Mouse (Mus musculus) liver, embryonic 13.5 days (tissue): ENCODE data around the gene Ptbp3. TPM values are rescaled to one million over a fixed set of nuclear protein-coding genes. Genes with fewer than 3 reads are reported as not detected.

Experiments
- ATAC-seq: fragments of 200-750 bp; cut with Nextera tagmentation; 2 replicates; pipeline ENCODE4 v1.8.0; 2017; ENCODE audit warnings: low read depth, mild to moderate bottlenecking, moderate number of reproducible peaks, moderate library complexity
- DNase-seq: peaks from one replicate; pipeline ENCODE4 v3.0.0; 2022
- H3K27ac ChIP-seq: fragments of 300-500 bp; sonication (generic); 2 replicates; pipeline ENCODE4 v1.5.1; 2015; ENCODE audit warnings: moderate library complexity, mild to moderate bottlenecking, inconsistent platforms
- H3K27me3 ChIP-seq: fragments of 300-500 bp; sonication (generic); 2 replicates; pipeline ENCODE4 v1.6.1; 2015; ENCODE audit warnings: mild to moderate bottlenecking, inconsistent platforms
- H3K36me3 ChIP-seq: fragments of 300-500 bp; sonication (generic); 2 replicates; pipeline ENCODE4 v1.6.1; 2015; ENCODE audit warnings: mild to moderate bottlenecking, inconsistent platforms
- H3K4me1 ChIP-seq: fragments of 300-500 bp; sonication (generic); replicated peaks from 2 replicates; pipeline ENCODE4 v1.6.1; 2015; ENCODE audit warnings: inconsistent platforms
- H3K4me2 ChIP-seq: fragments of 300-500 bp; sonication (generic); 2 replicates; pipeline ENCODE4 v1.6.1; 2015; ENCODE audit warnings: inconsistent platforms, mild to moderate bottlenecking, moderate library complexity
- H3K4me3 ChIP-seq: fragments of 300-500 bp; sonication (generic); replicated peaks from 2 replicates; pipeline ENCODE4 v1.5.1; 2015; ENCODE audit warnings: mild to moderate bottlenecking, inconsistent platforms
- H3K9ac ChIP-seq: fragments of 300-500 bp; sonication (generic); 2 replicates; pipeline ENCODE4 v1.6.1; 2015; ENCODE audit warnings: mild to moderate bottlenecking, inconsistent platforms
- H3K9me3 ChIP-seq: fragments of 300-500 bp; sonication (generic); replicated peaks from 2 replicates; pipeline ENCODE4 v1.6.1; 2016; ENCODE audit warnings: inconsistent platforms
- WGBS: fragments of 180-500 bp; shearing (Covaris S2); methylation state at CpG from one replicate; pipeline ENCODE4 v1.1.7; 2015; ENCODE audit not compliant: insufficient replicate concordance; 5-methylcytosine and 5-hydroxymethylcytosine counted together
- polyA plus RNA-seq: library from polyadenylated mRNA; unstranded; fragments of >200 nt; fragmentation: Nextera tagmentation; extraction: Ambion mirVana; gene quantifications from 2 replicates; pipeline ENCODE4 v1.2.1, GENCODE M21; 2015

The Ptbp3 gene
- polyA plus RNA-seq, 1 experiment from 2014 or later: 44.2 TPM

DNA sequence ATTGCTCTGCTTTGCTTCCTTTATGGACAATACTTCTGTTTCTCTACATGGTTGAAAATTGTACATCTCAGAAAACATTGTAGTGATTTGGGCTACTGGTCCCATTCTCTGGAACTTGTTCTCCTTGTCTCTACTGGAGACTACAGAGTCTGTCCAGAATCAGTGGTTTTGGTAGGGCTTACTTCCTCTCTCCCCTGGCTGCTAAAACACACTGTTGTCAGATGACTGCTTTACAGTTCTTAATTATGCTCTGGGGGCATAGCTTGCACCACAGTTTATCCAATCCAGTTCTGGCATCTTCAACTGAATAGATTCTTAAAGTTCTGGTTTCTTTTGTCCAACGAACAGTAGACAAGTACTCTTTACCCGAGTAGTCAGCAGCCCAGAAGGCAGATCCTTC is 83.7 kb downstream of the Ptbp3 start:
- H3K4me3 ChIP-seq: no peak overlapping the region
- H3K27ac ChIP-seq: no peak overlapping the region
- H3K27me3 ChIP-seq: no peaks in the 10 kb centered on the region
- DNase-seq (no peak), ATAC-seq (no peak)
- H3K9me3 ChIP-seq: no peaks in the 10 kb centered on the region
- H3K4me1 ChIP-seq: peaks cover 39% of the 10 kb centered on the region
- no peak overlapping the region for H3K4me2 ChIP-seq
- 43% methylated on average over 2 of the region's 2 CpGs for WGBS
- H3K36me3 ChIP-seq: no peaks in the 10 kb centered on the region
- no peak overlapping the region for H3K9ac ChIP-seq

DNA sequence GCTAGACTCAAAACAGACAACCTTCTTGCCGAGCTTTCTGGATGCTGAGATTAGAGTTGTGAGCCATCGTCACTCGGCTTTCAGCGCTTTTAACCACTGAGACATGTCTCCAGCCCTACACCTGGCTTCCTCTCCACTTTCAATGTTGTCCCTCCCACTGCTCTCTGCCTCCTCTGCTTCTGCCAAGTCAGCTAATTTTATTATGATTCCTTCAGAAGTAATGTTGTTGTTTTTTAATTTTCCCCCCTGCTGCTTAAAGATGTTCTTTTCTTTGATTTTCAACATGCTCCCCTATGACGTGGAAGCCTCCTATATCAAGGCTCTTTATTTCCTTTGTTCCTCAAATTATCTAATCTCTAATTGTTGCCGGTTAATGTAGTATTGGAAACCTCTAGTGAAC is 84.5 kb downstream of the Ptbp3 start:
- Histone ChIP-seq H3K27ac (no peak overlapping the region), H3K27me3 (no peaks in the 10 kb centered on the region), H3K36me3 (no peaks in the 10 kb centered on the region), H3K4me2 (no peak overlapping the region), H3K9ac (no peak overlapping the region), H3K9me3 (no peaks in the 10 kb centered on the region), H3K4me3 (no peak overlapping the region), H3K4me1 (peaks cover 39% of the 10 kb centered on the region)
- ATAC-seq (no peak), DNase-seq (no peak)
- WGBS: 60% methylated on average over 6 of the region's 6 CpGs

DNA sequence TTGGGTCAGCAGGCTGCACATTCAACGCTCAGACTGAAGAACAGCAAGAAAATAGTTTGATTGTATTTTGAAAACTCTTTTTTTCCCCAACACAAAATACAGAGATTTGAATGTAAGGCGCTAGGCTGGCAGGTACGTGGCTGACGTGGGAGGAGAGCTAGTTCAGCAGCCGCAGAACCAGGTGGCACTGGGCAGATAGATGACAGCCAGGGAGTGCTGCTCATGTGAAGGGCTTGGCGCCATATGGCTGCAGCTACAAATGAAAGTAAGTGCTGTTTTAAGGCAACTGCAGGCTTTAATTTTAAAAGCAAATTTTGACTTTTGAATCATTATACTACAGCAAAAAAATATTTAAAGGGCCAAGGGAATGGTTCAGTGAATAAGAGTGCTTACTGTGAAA is 86.7 kb downstream of the Ptbp3 start:
- no peak for DNase-seq
- no peak overlapping the region for H3K27ac ChIP-seq
- H3K9me3 ChIP-seq: no peaks in the 10 kb centered on the region
- ATAC-seq: no peak
- H3K4me1 ChIP-seq: peaks cover 31% of the 10 kb centered on the region
- WGBS: 64% methylated on average over 6 of the region's 6 CpGs
- no peaks in the 10 kb centered on the region for H3K36me3 ChIP-seq
- no peak overlapping the region; the same call in 1 of the 2 replicates for H3K9ac ChIP-seq
- no peak overlapping the region for H3K4me3 ChIP-seq
- no peaks in the 10 kb centered on the region for H3K27me3 ChIP-seq
- H3K4me2 ChIP-seq: no peak overlapping the region

DNA sequence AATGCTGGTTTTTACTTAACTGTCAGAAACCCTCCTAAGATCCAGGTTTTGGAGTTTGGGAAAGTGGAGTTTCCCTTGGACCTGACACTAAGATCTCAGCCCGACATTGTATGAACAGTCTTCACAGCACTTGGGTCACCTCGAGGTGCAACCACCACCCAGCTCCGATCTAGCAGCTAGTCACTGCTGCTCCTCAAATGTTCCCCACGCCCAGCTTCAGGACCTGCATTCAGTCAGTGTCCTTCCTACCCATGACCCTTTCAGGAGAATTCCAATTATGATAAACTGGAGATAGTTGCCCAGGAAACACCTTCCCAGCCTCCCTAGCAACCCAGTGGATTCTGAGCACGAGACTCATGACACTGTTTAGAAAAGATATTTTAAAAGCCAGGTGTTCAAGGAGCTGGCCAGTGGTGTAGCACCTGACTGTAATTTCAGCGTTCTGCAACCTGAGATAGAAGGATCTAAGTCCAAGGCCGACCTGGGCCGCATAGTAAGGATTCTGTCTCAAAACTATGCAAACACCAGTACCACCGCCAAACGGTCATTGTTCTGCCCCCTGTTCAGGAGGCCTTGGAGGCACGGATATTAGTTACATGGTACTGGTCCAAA is 87.9 kb downstream of the Ptbp3 start:
- Histone ChIP-seq H3K27me3 (no peaks in the 10 kb centered on the region), H3K4me2 (no peak overlapping the region), H3K4me3 (no peak overlapping the region), H3K36me3 (no peaks in the 10 kb centered on the region), H3K27ac (no peak overlapping the region), H3K9me3 (no peaks in the 10 kb centered on the region), H3K9ac (no peak overlapping the region), H3K4me1 (peaks cover 31% of the 10 kb centered on the region)
- DNase-seq (no peak), ATAC-seq (no peak)
- 72% methylated on average over 11 of the region's 11 CpGs for WGBS

DNA sequence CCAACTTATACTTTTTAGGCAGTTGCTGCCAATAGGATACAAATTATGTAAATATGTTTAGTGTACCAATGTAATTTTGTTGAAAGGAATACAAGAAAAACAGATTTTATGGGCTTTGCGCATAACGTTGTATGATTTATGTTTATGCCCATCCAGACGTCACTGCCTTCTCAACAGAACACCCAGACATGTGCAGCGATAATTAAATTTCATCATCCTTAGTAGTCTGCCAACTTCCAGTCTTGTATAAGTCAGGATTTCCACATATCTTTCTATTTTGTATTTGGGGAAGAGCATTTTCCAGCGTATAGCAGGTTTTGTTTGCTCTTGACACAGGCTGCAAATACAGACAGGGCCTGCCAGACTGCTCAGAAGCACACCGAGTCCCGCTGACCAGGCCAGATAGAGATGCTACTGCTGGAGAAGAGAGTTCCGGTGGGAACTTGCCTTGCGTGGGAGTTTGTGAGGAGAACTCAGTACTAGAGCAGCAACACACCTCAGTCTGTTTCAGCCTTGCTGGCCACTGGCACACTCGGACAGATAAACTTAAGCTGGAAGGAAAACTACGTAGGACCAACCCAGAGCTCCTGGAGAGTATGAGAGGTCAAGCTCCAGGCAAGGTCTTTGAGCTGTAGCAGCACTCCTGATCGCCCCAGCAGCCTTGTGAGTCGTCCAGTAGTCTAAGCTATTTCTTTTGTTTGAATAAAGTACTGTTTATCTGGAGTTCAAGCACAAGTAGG is 89.8 kb downstream of the Ptbp3 start:
- no peak overlapping the region for H3K4me3 ChIP-seq
- no peaks in the 10 kb centered on the region for H3K27me3 ChIP-seq
- no peak overlapping the region for H3K27ac ChIP-seq
- H3K4me1 ChIP-seq: peaks cover 36% of the 10 kb centered on the region
- H3K36me3 ChIP-seq: no peaks in the 10 kb centered on the region
- ATAC-seq (no peak), DNase-seq (no peak)
- 72% methylated on average over 13 of the region's 13 CpGs for WGBS
- H3K9ac ChIP-seq: no peak overlapping the region
- H3K9me3 ChIP-seq: no peaks in the 10 kb centered on the region
- no peak overlapping the region for H3K4me2 ChIP-seq

DNA sequence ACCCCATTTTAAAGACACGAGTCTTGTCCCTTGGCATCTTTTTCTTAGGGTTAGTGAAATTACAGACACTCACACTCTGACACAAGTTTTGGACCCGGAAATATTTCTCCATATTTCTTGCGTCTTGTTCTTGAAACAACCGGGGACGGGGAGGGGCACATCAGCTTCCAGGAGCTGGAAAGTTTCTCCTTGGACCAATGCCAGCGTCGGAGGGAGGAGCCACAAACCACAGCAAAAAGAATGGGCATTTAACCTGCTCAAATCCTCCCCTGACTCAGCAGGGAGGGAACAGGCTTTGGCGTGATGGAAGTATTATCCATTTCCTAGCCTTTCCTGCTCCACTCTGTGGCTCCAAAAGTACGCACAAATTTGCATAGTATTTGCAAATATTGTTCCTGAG is 91.2 kb downstream of the Ptbp3 start:
- 49% methylated on average over 9 of the region's 9 CpGs for WGBS
- H3K36me3 ChIP-seq: no peaks in the 10 kb centered on the region
- no peaks in the 10 kb centered on the region for H3K9me3 ChIP-seq
- no peak overlapping the region for H3K27ac ChIP-seq
- no peaks in the 10 kb centered on the region for H3K27me3 ChIP-seq
- ATAC-seq: no peak
- DNase-seq: no peak
- peaks cover 36% of the 10 kb centered on the region for H3K4me1 ChIP-seq
- H3K4me3 ChIP-seq: no peak overlapping the region
- no peak overlapping the region for H3K4me2 ChIP-seq
- no peak overlapping the region for H3K9ac ChIP-seq

DNA sequence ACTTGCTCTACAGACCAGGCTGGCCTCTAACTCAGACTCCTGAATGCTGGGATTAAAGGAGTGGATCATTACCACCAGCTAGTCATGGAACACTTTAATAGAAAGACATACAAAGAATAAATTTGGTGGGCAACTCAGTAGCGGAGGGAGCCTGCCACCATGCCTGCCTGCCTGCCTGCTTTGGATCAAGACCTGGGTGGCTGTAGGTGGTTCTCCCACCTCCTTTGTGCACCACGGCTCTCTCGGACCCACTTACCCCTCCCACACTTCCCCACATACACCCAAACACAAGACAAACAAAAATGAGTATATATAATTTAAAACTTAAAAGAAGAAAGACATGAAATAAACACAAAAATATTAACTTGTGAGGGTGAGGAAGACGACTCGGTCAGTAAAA is 92.1 kb downstream of the Ptbp3 start:
- H3K9me3 ChIP-seq: no peaks in the 10 kb centered on the region
- no peak for ATAC-seq
- DNase-seq: no peak
- 81% methylated on average over 5 of the region's 5 CpGs for WGBS
- H3K4me1 ChIP-seq: peaks cover 37% of the 10 kb centered on the region
- H3K9ac ChIP-seq: no peak overlapping the region
- H3K4me3 ChIP-seq: no peak overlapping the region
- H3K27ac ChIP-seq: no peak overlapping the region
- no peaks in the 10 kb centered on the region for H3K27me3 ChIP-seq
- no peak overlapping the region for H3K4me2 ChIP-seq
- no peaks in the 10 kb centered on the region for H3K36me3 ChIP-seq

DNA sequence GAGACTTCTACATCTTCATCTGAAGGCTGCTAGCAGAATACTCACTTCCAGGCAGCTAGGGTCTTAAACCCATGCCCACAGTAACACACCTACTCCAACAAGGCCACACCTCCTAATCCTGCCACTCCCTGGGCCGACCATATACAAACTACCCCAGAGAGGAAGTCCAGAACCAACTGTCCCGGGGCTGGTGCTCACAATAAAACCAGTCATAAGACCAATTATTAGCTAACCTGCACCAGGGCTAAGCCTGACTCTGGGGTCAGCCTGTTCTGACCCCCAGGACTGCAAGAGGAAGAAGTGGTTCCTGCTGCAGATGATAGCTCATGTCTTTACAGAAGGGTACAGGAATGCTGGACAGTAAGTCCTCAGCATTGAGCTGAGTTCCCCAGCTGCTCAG is 93.7 kb downstream of the Ptbp3 start:
- Histone ChIP-seq H3K9ac (no peak overlapping the region), H3K4me2 (no peak overlapping the region), H3K27ac (no peak overlapping the region), H3K4me3 (no peak overlapping the region), H3K9me3 (no peaks in the 10 kb centered on the region), H3K27me3 (no peaks in the 10 kb centered on the region), H3K4me1 (peaks cover 33% of the 10 kb centered on the region), H3K36me3 (no peaks in the 10 kb centered on the region)
- WGBS: 12% methylated on average over 2 of the region's 2 CpGs
- DNase-seq (no peak), ATAC-seq (0 out of 2 replicates have a peak, but pooled peaks have one; percentile 31)

DNA sequence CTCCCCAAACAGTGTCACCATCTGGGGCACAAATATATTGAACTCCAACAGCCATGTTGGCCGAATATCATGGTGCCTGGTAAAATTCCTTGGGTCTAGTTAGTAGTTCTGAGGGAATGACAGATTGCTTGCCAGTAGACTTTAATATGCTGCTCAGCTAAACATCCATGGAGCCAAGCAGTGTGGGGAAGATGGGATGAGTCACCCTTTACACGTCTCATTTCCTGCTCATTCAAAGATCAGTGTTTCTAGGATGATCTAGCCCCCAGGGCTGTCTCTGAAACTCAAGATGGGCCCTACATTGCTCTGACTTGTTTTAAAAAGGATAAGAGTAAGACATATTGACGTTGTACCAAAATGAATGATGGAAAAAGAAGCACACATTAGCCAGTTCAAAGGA is 95.1 kb downstream of the Ptbp3 start:
- ATAC-seq (no peak), DNase-seq (no peak)
- WGBS: 63% methylated on average over 3 of the region's 3 CpGs
- Histone ChIP-seq H3K4me3 (no peak overlapping the region), H3K4me2 (no peak overlapping the region), H3K36me3 (no peaks in the 10 kb centered on the region), H3K27ac (no peak overlapping the region), H3K4me1 (peaks cover 28% of the 10 kb centered on the region), H3K9me3 (no peaks in the 10 kb centered on the region), H3K27me3 (no peaks in the 10 kb centered on the region), H3K9ac (no peak overlapping the region)

DNA sequence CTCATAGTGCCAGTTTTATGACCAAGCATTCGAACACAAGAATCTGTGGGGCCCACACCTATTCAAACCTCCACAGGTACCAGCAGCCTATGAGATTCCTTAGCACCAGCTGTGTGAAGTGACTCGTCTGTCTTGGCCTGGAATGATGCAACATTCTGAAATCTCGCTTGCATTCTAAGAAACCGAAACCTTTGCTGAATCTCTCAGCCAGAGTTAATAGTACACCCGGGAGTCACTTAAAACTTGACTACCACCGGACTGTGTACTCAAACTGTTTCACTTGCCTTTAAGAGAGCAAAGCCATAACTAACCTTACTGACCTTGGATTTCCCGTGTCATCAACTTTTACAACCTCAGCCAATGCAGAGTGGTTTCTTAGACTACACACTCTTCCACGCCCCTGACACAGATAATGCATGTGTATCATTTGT is 96.6 kb downstream of the Ptbp3 start:
- Histone ChIP-seq H3K27ac (no peak overlapping the region), H3K36me3 (no peaks in the 10 kb centered on the region), H3K4me1 (peaks cover 23% of the 10 kb centered on the region; the same call in 1 of the 2 replicates), H3K9me3 (no peaks in the 10 kb centered on the region), H3K4me3 (no peak overlapping the region), H3K4me2 (no peak overlapping the region), H3K27me3 (no peaks in the 10 kb centered on the region), H3K9ac (no peak overlapping the region)
- ATAC-seq (no peak), DNase-seq (no peak)
- 63% methylated on average over 8 of the region's 8 CpGs for WGBS

DNA sequence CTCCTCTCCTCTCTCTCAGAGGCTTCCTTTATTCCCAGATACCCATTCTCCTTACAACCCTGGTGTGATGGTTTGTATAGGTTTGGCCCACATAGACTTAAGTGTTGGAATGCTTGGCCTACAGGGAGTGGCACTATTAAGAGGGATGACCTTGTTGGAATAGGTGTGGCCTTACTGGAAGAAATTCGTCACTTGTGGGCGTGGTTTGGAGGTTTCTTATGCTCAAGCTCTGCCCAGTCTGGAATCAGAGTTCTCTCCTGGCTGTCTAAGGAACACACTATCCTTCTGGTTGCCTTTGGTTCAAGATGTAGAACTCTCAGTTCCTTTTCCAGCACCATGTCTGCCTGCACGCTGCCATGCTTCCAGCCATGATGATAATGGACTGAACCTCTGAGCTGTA is 98.3 kb downstream of the Ptbp3 start:
- WGBS: 78% methylated on average over 3 of the region's 3 CpGs
- no peaks in the 10 kb centered on the region for H3K27me3 ChIP-seq
- ATAC-seq (no peak), DNase-seq (no peak)
- H3K9ac ChIP-seq: no peak overlapping the region
- H3K27ac ChIP-seq: no peak overlapping the region
- H3K4me2 ChIP-seq: no peak overlapping the region
- H3K4me3 ChIP-seq: no peak overlapping the region
- H3K36me3 ChIP-seq: no peaks in the 10 kb centered on the region
- peaks cover 20% of the 10 kb centered on the region for H3K4me1 ChIP-seq
- no peaks in the 10 kb centered on the region for H3K9me3 ChIP-seq
